Mouse (Mus musculus) midbrain, embryonic 13.5 days (tissue): ENCODE measurements around the gene Gpc6. TPM values are rescaled to one million over a fixed set of nuclear protein-coding genes. Genes with fewer than 3 reads are reported as not detected.

Experiments
- ATAC-seq: fragments of 200-750 bp; cut with Nextera tagmentation; 2 replicates; pipeline ENCODE4 v1.8.0; 2017; ENCODE audit warnings: mild to moderate bottlenecking, moderate TSS enrichment, moderate library complexity
- H3K27ac ChIP-seq: fragments of 300-500 bp; sonication (generic); 2 replicates; pipeline ENCODE4 v1.5.1; 2015; ENCODE audit warnings: inconsistent platforms, mild to moderate bottlenecking, moderate library complexity
- H3K27me3 ChIP-seq: fragments of 300-500 bp; sonication (generic); 2 replicates; pipeline ENCODE4 v1.6.1; 2015; ENCODE audit warnings: mild to moderate bottlenecking, inconsistent platforms
- H3K36me3 ChIP-seq: fragments of 300-500 bp; sonication (generic); 2 replicates; pipeline ENCODE4 v1.6.1; 2015; ENCODE audit warnings: mild to moderate bottlenecking, inconsistent platforms
- H3K4me1 ChIP-seq: fragments of 300-500 bp; sonication (generic); replicated peaks from 2 replicates; pipeline ENCODE4 v1.6.1; 2015; ENCODE audit warnings: inconsistent platforms
- H3K4me2 ChIP-seq: fragments of 300-500 bp; sonication (generic); replicated peaks from 2 replicates; pipeline ENCODE4 v1.6.1; 2015; ENCODE audit warnings: moderate library complexity, mild to moderate bottlenecking, inconsistent platforms
- H3K4me3 ChIP-seq: fragments of 300-500 bp; sonication (generic); replicated peaks from 2 replicates; pipeline ENCODE4 v1.5.1; 2015; ENCODE audit warnings: mild to moderate bottlenecking, inconsistent platforms
- H3K9ac ChIP-seq: fragments of 300-500 bp; sonication (generic); replicated peaks from 2 replicates; pipeline ENCODE4 v1.6.1; 2015; ENCODE audit warnings: mild to moderate bottlenecking, inconsistent platforms
- H3K9me3 ChIP-seq: fragments of 300-500 bp; sonication (generic); 2 replicates; pipeline ENCODE4 v1.6.1; 2016; ENCODE audit warnings: mild to moderate bottlenecking, inconsistent platforms
- WGBS: fragments of 180-500 bp; shearing (Covaris S2); methylation state at CpG from one replicate; pipeline ENCODE4 v1.1.7; 2015; 5-methylcytosine and 5-hydroxymethylcytosine counted together
- polyA plus RNA-seq: library from polyadenylated mRNA; unstranded; fragments of >200 nt; fragmentation: Nextera tagmentation; extraction: Ambion mirVana; gene quantifications from 2 replicates; pipeline ENCODE4 v1.2.1, GENCODE M21; 2015

The Gpc6 gene
- 20.3 and 20.8 TPM in 2 replicates for polyA plus RNA-seq

DNA sequence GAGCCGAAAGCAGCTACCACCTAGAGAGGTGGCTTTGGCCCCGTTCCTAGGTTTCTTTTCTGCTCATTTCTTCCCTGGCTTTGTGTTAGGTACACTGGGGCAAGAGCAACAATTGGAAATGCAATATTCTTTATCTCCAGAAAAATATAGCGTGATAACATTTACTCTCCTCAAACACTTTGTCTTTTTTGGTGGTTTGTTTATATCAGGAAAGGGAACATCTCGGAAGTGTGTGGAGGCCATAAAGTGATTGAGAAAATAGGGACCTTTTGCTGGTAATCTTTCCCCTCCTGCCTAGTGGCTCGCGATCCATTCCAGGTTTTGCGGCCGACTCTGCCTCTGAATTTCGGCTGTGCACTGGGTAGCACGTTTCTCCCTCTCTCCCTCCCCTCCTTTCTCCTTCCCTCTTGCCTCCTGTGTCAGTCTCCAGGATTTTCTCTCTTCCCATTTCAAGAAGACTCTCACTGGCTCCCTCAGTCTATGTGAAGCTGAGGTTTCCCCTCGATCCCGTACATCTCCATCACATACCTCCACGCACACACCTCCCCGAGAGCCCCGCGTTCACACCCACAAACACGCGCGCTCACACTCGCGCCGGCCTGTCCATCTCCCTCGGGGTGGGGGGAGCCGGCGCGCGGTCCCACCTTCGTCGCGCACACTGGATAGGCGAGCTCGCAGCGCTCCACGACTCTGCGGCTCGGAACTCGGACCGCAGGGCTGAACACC, at the start of gene Gpc6:
Gene Gpc6, plus strand, starts transcription at position 440 of the 726 bp plus-strand sequence.
- H3K36me3 ChIP-seq, result no peaks in the 10 kb centered on the region
- peak; percentile 77 for ATAC-seq
- H3K27me3 ChIP-seq, result no peaks in the 10 kb centered on the region
- peaks cover 22% of the 10 kb centered on the region for H3K4me1 ChIP-seq
- peak within 1 kb of the TSS; percentile 92 for H3K27ac ChIP-seq
- WGBS, result 1% methylated on average over 38 of the region's 38 CpGs
- H3K4me2 ChIP-seq, result peak within 1 kb of the TSS; percentile 92
- peak within 1 kb of the TSS; percentile 89 for H3K4me3 ChIP-seq
- H3K9me3 ChIP-seq, result no peaks in the 10 kb centered on the region
- peak within 1 kb of the TSS; percentile 88 for H3K9ac ChIP-seq

DNA sequence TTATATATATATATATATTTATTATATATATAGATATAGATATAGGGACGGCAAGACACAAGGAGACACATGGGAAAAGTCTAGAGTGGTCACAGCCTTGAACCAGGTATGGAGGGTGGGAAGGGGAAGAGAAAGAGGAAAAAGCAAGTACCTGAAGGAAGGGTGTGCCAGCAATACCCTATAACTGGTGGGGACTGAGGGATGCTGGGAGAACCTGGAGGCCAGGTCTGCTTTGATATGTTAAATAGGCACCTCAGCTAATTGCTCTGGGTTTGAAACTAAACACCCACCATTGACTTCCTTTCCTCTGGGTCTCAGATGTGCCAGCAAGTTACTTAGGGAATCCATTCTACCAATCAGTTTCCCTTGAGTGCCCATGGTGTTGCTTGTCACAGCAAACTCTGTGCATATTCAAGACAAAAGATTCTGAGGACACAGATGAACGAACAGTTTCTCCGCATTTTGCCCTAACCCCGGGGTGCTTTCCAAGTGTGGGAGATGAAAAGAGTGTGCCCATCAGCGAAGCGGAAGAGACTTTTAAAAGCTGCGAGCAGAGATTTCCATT, 42.6 kb upstream of the Gpc6 start:
- H3K9ac ChIP-seq, result no peak overlapping the region
- H3K27me3 ChIP-seq, result no peaks in the 10 kb centered on the region
- H3K27ac ChIP-seq, result no peak overlapping the region
- no peak; the same call in 1 of the 2 replicates for ATAC-seq
- peak overlapping the region; percentile 26 for H3K4me2 ChIP-seq
- no peak overlapping the region for H3K4me3 ChIP-seq
- 28% methylated on average over 7 of the region's 7 CpGs for WGBS
- no peaks in the 10 kb centered on the region for H3K9me3 ChIP-seq
- H3K4me1 ChIP-seq, result 0 out of 2 replicates have a peak, but pooled peaks cover 3% of the 10 kb centered on the region
- H3K36me3 ChIP-seq, result no peaks in the 10 kb centered on the region

GRCm38 (mm10) chr14:116894316-116894715, 30.8 kb upstream of the Gpc6 start:
- H3K4me1 ChIP-seq, result no peaks in the 10 kb centered on the region
- 84% methylated on average over 3 of the region's 3 CpGs for WGBS
- no peaks in the 10 kb centered on the region for H3K27me3 ChIP-seq
- no peak overlapping the region for H3K4me3 ChIP-seq
- no peak for ATAC-seq
- H3K27ac ChIP-seq, result no peak overlapping the region
- no peak overlapping the region for H3K9ac ChIP-seq
- no peaks in the 10 kb centered on the region for H3K9me3 ChIP-seq
- H3K36me3 ChIP-seq, result no peaks in the 10 kb centered on the region
- no peak overlapping the region for H3K4me2 ChIP-seq

DNA sequence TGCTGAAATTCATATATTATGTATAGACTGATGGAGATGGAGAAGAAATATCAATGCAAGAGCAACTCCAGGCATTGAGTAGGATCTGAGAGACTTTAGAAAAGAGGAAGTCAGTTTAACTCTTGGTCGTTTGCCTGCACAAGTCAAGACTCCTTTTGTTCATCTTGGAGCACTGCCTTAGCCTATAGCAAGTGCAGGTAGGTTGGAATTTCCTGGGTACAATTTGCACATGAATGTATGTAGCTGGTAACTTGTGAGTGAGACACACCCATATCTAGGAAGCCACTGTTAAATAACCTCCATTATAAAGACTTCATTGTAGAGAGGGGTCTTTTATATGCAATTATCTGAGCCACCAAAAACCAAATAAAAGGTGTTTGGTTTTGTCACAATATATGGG, 27.1 kb upstream of the Gpc6 start:
- WGBS, result 51% methylated on average over 1 of the region's 1 CpGs
- H3K9me3 ChIP-seq, result no peaks in the 10 kb centered on the region
- ATAC-seq, result no peak
- no peaks in the 10 kb centered on the region for H3K4me1 ChIP-seq
- no peaks in the 10 kb centered on the region for H3K36me3 ChIP-seq
- H3K9ac ChIP-seq, result no peak overlapping the region
- H3K27me3 ChIP-seq, result no peaks in the 10 kb centered on the region
- no peak overlapping the region for H3K4me3 ChIP-seq
- no peak overlapping the region for H3K27ac ChIP-seq
- H3K4me2 ChIP-seq, result no peak overlapping the region

DNA sequence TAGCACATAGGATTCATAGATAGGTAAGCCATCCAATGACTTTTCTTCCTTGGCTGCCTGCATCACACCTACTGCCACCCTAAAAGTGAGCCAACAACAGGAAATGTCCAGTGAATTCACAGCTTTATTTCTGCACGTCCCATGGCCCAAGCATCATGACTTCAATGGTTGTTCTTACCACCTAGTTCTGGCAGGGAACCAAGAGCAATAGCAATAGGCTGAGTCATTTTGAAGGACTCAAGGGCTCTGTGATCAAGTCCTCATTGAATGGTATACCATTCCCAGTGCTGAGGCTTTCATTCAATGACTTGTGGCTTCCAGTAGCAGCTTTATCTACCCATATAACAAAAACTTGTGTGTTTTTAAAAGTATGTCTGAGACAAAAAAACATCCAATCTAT, 13.3 kb upstream of the Gpc6 start:
- no peaks in the 10 kb centered on the region for H3K9me3 ChIP-seq
- H3K4me3 ChIP-seq, result no peak overlapping the region
- H3K27me3 ChIP-seq, result no peaks in the 10 kb centered on the region
- H3K4me1 ChIP-seq, result no peaks in the 10 kb centered on the region
- WGBS, result 83% methylated on average over 1 of the region's 1 CpGs
- H3K36me3 ChIP-seq, result no peaks in the 10 kb centered on the region
- no peak for ATAC-seq
- H3K9ac ChIP-seq, result no peak overlapping the region
- H3K27ac ChIP-seq, result no peak overlapping the region
- no peak overlapping the region for H3K4me2 ChIP-seq

GRCm38 (mm10) chr14:116916874-116917273, 8.2 kb upstream of the Gpc6 start:
- ATAC-seq, result no peak

DNA sequence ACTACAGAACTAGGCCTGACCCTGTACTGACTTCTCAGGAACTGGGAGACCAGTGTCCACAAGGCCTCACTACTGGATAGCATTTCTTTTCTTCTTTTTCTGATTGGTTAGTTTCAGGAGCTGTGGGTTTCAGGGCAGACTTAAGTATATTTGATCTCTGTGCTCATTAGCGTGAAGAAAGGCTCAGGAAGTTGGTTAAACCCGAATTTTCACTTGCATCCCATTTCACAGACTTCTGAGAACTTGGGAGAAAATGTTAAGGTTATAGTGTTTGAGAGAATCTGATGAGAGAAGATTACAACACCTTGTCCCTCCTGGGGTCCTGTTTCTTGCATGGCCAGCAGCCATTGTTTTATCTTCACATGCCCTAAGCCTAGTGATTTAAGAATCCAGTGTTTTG, 849 bp upstream of the Gpc6 start:
- Histone ChIP-seq H3K27me3 (no peaks in the 10 kb centered on the region), H3K27ac (no peak overlapping the region), H3K4me2 (peak overlapping the region; percentile 92; the same call in 1 of the 2 replicates), H3K9me3 (no peaks in the 10 kb centered on the region), H3K36me3 (no peaks in the 10 kb centered on the region), H3K4me1 (peaks cover 22% of the 10 kb centered on the region), H3K4me3 (no peak overlapping the region), H3K9ac (no peak overlapping the region)
- ATAC-seq, result no peak
- WGBS, result 27% methylated on average over 2 of the region's 2 CpGs

More at GRCm38 (mm10) chr14:116916874-116917273, 8.2 kb upstream of the Gpc6 start:
- Histone ChIP-seq H3K27me3 (no peaks in the 10 kb centered on the region), H3K4me2 (no peak overlapping the region), H3K9ac (no peak overlapping the region), H3K27ac (no peak overlapping the region), H3K4me3 (no peak overlapping the region), H3K9me3 (no peaks in the 10 kb centered on the region), H3K36me3 (no peaks in the 10 kb centered on the region), H3K4me1 (no peaks in the 10 kb centered on the region)
- WGBS, result 74% methylated on average over 6 of the region's 6 CpGs

DNA sequence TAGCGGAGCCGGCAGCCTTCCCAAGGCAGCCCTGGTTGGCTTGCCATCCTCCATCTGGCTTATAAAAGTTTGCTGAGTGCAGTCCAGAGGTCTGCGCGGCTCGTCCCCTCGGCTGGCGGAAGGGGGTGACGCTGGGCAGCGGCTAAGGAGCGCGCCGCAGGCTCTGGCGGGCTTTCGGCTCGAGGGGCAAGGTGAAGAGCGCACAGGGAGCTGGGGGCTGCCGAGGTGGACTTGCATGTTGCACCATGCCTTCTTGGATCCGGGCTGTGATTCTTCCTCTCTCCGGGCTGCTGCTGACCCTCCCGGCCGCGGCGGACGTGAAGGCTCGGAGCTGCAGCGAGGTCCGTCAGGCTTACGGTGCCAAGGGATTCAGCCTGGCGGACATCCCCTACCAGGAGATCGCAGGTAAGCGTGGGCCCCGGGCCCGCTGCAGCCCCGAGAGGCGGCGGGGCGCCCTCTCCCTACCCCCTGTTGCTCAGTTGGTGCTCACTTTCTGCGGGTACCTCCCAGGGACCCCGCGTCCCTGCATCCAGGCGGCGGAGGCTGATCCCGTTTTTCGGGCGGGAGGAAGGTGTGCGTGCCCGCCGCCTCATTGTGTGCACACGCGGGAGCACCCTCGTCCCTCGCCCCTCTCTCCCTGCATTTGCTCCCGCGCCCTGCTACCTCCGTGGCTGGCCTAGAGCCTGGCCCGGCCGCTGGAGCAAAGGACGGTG, 732 bp downstream of the Gpc6 start:
- Histone ChIP-seq H3K36me3 (no peaks in the 10 kb centered on the region), H3K4me3 (peak overlapping the region; percentile 89), H3K4me1 (peaks cover 22% of the 10 kb centered on the region), H3K27me3 (no peaks in the 10 kb centered on the region), H3K9ac (peak overlapping the region; percentile 88), H3K4me2 (peak overlapping the region; percentile 92), H3K27ac (peak overlapping the region; percentile 92), H3K9me3 (no peaks in the 10 kb centered on the region)
- peak; percentile 40 for ATAC-seq
- WGBS, result under 1% methylated on average over 54 of the region's 58 CpGs

- H3K27ac ChIP-seq, result peak overlapping the region; percentile 92
- peaks cover 22% of the 10 kb centered on the region for H3K4me1 ChIP-seq
- peak overlapping the region; percentile 92 for H3K4me2 ChIP-seq
- H3K36me3 ChIP-seq, result no peaks in the 10 kb centered on the region
- under 1% methylated on average over 49 of the region's 52 CpGs for WGBS
- peak overlapping the region; percentile 89 for H3K4me3 ChIP-seq
- H3K9ac ChIP-seq, result peak overlapping the region; percentile 88
- no peaks in the 10 kb centered on the region for H3K27me3 ChIP-seq
- no peaks in the 10 kb centered on the region for H3K9me3 ChIP-seq
- ATAC-seq, result peak; percentile 86
Observed at GRCm38 (mm10) chr14:116926404-116927171, 1.5 kb downstream of the Gpc6 start.

- H3K27ac ChIP-seq, result peak overlapping the region; percentile 92
- WGBS, result under 1% methylated on average over 21 of the region's 21 CpGs
- no peaks in the 10 kb centered on the region for H3K9me3 ChIP-seq
- H3K4me1 ChIP-seq, result peaks cover 22% of the 10 kb centered on the region
- no peaks in the 10 kb centered on the region for H3K36me3 ChIP-seq
- peak overlapping the region; percentile 88 for H3K9ac ChIP-seq
- no peaks in the 10 kb centered on the region for H3K27me3 ChIP-seq
- H3K4me2 ChIP-seq, result peak overlapping the region; percentile 92
- no peak for ATAC-seq
- peak overlapping the region; percentile 89 for H3K4me3 ChIP-seq
Observed at GRCm38 (mm10) chr14:116927341-116928315, 2.5 kb downstream of the Gpc6 start.

GRCm38 (mm10) chr14:116928395-116928794, 3.3 kb downstream of the Gpc6 start:
- no peak for ATAC-seq
- no peaks in the 10 kb centered on the region for H3K9me3 ChIP-seq
- H3K4me1 ChIP-seq, result peaks cover 22% of the 10 kb centered on the region
- H3K36me3 ChIP-seq, result no peaks in the 10 kb centered on the region
- 0 out of 2 replicates have a peak overlapping the region, but pooled peaks have one; percentile 16 for H3K27ac ChIP-seq
- H3K4me2 ChIP-seq, result peak overlapping the region; percentile 92
- H3K9ac ChIP-seq, result peak overlapping the region; percentile 88; the same call in 1 of the 2 replicates
- no peaks in the 10 kb centered on the region for H3K27me3 ChIP-seq
- WGBS, result 52% methylated on average over 2 of the region's 2 CpGs
- H3K4me3 ChIP-seq, result peak overlapping the region; percentile 89
